Mouse (Mus musculus): ENCODE data around the gene Mcu. TPM values are rescaled to one million over a fixed set of nuclear protein-coding genes. Genes with fewer than 3 reads are reported as not detected.

Gene Mcu
- polyA plus RNA-seq, 1 experiment from 2014 or later, result 19.4 TPM

Other genes with a start within 250 kb of the Mcu start
- 6.0 and 12.1 TPM in 2 replicates for gene Gm10273, start 221.1 kb downstream of the Mcu start, polyA plus RNA-seq (2016; fragmentation: Nextera tagmentation; extraction: Ambion mirVana)
- not detected in 2 replicates for gene Pla2g12b, start 213.0 kb downstream of the Mcu start, polyA plus RNA-seq (2016; fragmentation: Nextera tagmentation; extraction: Ambion mirVana)
- gene Oit3, start 174.9 kb downstream of the Mcu start, polyA plus RNA-seq (2016; fragmentation: Nextera tagmentation; extraction: Ambion mirVana), result 0.64 and 0.82 TPM in 2 replicates
- gene Gm10322, start 629 bp downstream of the Mcu start, polyA plus RNA-seq (2016; fragmentation: Nextera tagmentation; extraction: Ambion mirVana), result not detected in 2 replicates
- gene Micu1, start 85.8 kb upstream of the Mcu start, polyA plus RNA-seq (2016; fragmentation: Nextera tagmentation; extraction: Ambion mirVana), result 47.5 and 52.7 TPM in 2 replicates

All from embryonic facial prominence, embryonic 10.5 days (tissue).